10 mouse cellular contexts compared by ENCODE assay signal in genomic region chr11:110997211-110997610, GRCm38 (mm10). TPM values are rescaled to one million over a fixed set of nuclear protein-coding genes. Genes with fewer than 3 reads are reported as not detected.
DNase-seq lines count a peak whose midpoint lies in the region; ATAC-seq lines count a peak whose summit lies in the region.
"Had no signal": no experiment of that assay in that cellular context is flagged by ENCODE, and none has a peak within 500 bp of the region (broad histone marks: within the 10 kb centered on the region; RNA-seq: fewer than 3 reads in every experiment).

No protein-coding gene starts in this region.

- H3K36me3 ChIP-seq in heart, embryonic 12.5 days, result no peaks in the 10 kb centered on the region
- H3K36me3 ChIP-seq in forebrain, embryonic 16.5 days (ENCODE audit: control insufficient read depth, insufficient read depth), result no peaks in the 10 kb centered on the region
- no peaks in the 10 kb centered on the region for H3K36me3 ChIP-seq in forebrain, embryonic 14.5 days (ENCODE audit: control insufficient read depth, insufficient read depth, low read length)

- H3K4me1 ChIP-seq in heart, embryonic 12.5 days (replicated peaks), result 0 out of 2 replicates have a peak, but pooled peaks cover 3% of the 10 kb centered on the region
- no peaks in the 10 kb centered on the region for H3K4me1 ChIP-seq in forebrain, embryonic 16.5 days (replicated peaks; ENCODE audit: control insufficient read depth, insufficient read depth, low read length)
- H3K4me1 ChIP-seq in forebrain, embryonic 14.5 days (ENCODE audit: control insufficient read depth, insufficient read depth, low read length), result no peaks in the 10 kb centered on the region; the same call in 1 of the 2 replicates

- ATAC-seq in heart, embryonic 12.5 days (ENCODE audit: insufficient number of reproducible peaks, low FRiP score), result no peak
- no peak for ATAC-seq in forebrain, embryonic 16.5 days
- ATAC-seq in forebrain, embryonic 14.5 days, result no peak
- ATAC-seq: lung, postnatal 0 days had no signal

- H3K27ac ChIP-seq in heart, embryonic 12.5 days (ENCODE audit: poor library complexity, severe bottlenecking), result no peak overlapping the region
- no peak overlapping the region for H3K27ac ChIP-seq in forebrain, embryonic 16.5 days (ENCODE audit: low read length)
- no peak overlapping the region for H3K27ac ChIP-seq in forebrain, embryonic 14.5 days (ENCODE audit: low read depth, low read length)
- H3K27ac ChIP-seq: heart, adult 2 months had no signal

- H3K27me3 ChIP-seq in heart, embryonic 12.5 days (replicated peaks), result no peaks in the 10 kb centered on the region
- no peaks in the 10 kb centered on the region for H3K27me3 ChIP-seq in forebrain, embryonic 16.5 days (replicated peaks; ENCODE audit: control insufficient read depth, insufficient read depth, low read length)
- no peaks in the 10 kb centered on the region for H3K27me3 ChIP-seq in forebrain, embryonic 14.5 days (replicated peaks; ENCODE audit: control insufficient read depth, insufficient read depth, low read length)

- no peak overlapping the region for H3K4me3 ChIP-seq in heart, embryonic 12.5 days
- no peak overlapping the region for H3K4me3 ChIP-seq in forebrain, embryonic 16.5 days (replicated peaks; ENCODE audit: low read length)
- H3K4me3 ChIP-seq in forebrain, embryonic 14.5 days (ENCODE audit: low read depth, low read length), result no peak overlapping the region
- H3K4me3 ChIP-seq: heart, adult 2 months had no signal

- 52% methylated on average over 9 of the region's 9 CpGs for WGBS in heart, embryonic 12.5 days
- WGBS in forebrain, embryonic 16.5 days, result 29% methylated on average over 9 of the region's 9 CpGs
- 35% methylated on average over 9 of the region's 9 CpGs for WGBS in forebrain, embryonic 14.5 days

- no peak overlapping the region for H3K9ac ChIP-seq in heart, embryonic 12.5 days
- no peak overlapping the region for H3K9ac ChIP-seq in forebrain, embryonic 16.5 days (replicated peaks; ENCODE audit: low read depth, low read length)
- H3K9ac ChIP-seq in forebrain, embryonic 14.5 days (ENCODE audit: low read length), result no peak overlapping the region

- no peaks in the 10 kb centered on the region for H3K9me3 ChIP-seq in heart, embryonic 12.5 days (replicated peaks)
- H3K9me3 ChIP-seq in forebrain, embryonic 16.5 days (ENCODE audit: control insufficient read depth, low read length), result no peaks in the 10 kb centered on the region
- H3K9me3 ChIP-seq in forebrain, embryonic 14.5 days (replicated peaks; ENCODE audit: control insufficient read depth, low read length), result no peaks in the 10 kb centered on the region

- no peak overlapping the region for H3K4me2 ChIP-seq in heart, embryonic 12.5 days
- H3K4me2 ChIP-seq in forebrain, embryonic 16.5 days (ENCODE audit: low read length), result no peak overlapping the region
- no peak overlapping the region for H3K4me2 ChIP-seq in forebrain, embryonic 14.5 days (ENCODE audit: low read length)

- peak; percentile 89 for DNase-seq in heart, adult 11 months
- peak; percentile 42 for DNase-seq in brain, adult 2 months (ENCODE audit: low read depth, low spot score)
- peak; percentile 19 to 51 for DNase-seq in layer of hippocampus, postnatal 14 days (ENCODE audit: low spot score in 2 of 2)
- DNase-seq in right cerebral cortex, postnatal 36 days (ENCODE audit: low spot score in 2 of 2), result peak; percentile 5 to 6
- no peak for DNase-seq in testis, postnatal 10 days (ENCODE audit: low spot score)
- DNase-seq in forebrain, embryonic 14.5 days (ENCODE audit: low spot score), result no peak

RNA-seq across cellular contexts. Expression of gene Kcnj16, which starts 29.4 kb away (rescaled TPM):
- not detected in 2 replicates for polyA plus RNA-seq in heart, embryonic 12.5 days (2016; fragmentation: Nextera tagmentation; extraction: Ambion mirVana)
- total RNA-seq in layer of hippocampus, postnatal 14 days (2021), result 10 to 100 TPM; 17.3 to 23.8 TPM
- 0.11 and 0.61 TPM in 2 replicates for polyA plus RNA-seq in forebrain, embryonic 16.5 days (2015; fragmentation: Nextera tagmentation; extraction: Ambion mirVana)
- polyA plus RNA-seq in forebrain, embryonic 14.5 days (2014; fragmentation: Nextera tagmentation; extraction: Ambion mirVana), result 0.14 TPM in 1 of 2 replicates, not detected in the other
- polyA plus RNA-seq: heart, adult 2 months; lung, postnatal 0 days had no signal

Comparison
In these comparisons a context has a peak if more than half of its experiments do, and no peak if none do; other contexts are left out.
1. DNase-seq: peak in heart, adult 11 months (single experiment), brain, adult 2 months (single experiment), layer of hippocampus, postnatal 14 days (2 of 2) and right cerebral cortex, postnatal 36 days (2 of 2); none in testis, postnatal 10 days (single experiment) and forebrain, embryonic 14.5 days (single experiment).